Mouse (Mus musculus) limb, embryonic 11.5 days (tissue): ENCODE data around the gene Errfi1. TPM values are rescaled to one million over a fixed set of nuclear protein-coding genes. Genes with fewer than 3 reads are reported as not detected.

Experiments
- ATAC-seq: fragments of 200-750 bp; cut with Nextera tagmentation; 2 replicates; pipeline ENCODE4 v1.8.0; 2017; ENCODE audit warnings: low read depth; ENCODE audit not compliant: insufficient number of reproducible peaks, low FRiP score, low TSS enrichment
- DNase-seq: peaks from one replicate; pipeline ENCODE4 v3.0.0-alpha.2; 2015; ENCODE audit warnings: low spot score
- H3K27ac ChIP-seq: fragments of 300-500 bp; sonication (generic); replicated peaks from 2 replicates; pipeline ENCODE4 v1.5.1; 2014; ENCODE audit warnings: low read depth, mild to moderate bottlenecking, low read length
- H3K27me3 ChIP-seq: fragments of 300-500 bp; sonication (generic); 2 replicates; pipeline ENCODE4 v1.6.1; 2014; ENCODE audit warnings: mild to moderate bottlenecking, low read length, mixed read lengths; ENCODE audit not compliant: control insufficient read depth, insufficient read depth
- H3K36me3 ChIP-seq: fragments of 300-500 bp; sonication (generic); 2 replicates; pipeline ENCODE4 v1.6.1; 2014; ENCODE audit warnings: mild to moderate bottlenecking, low read length, moderate library complexity, mixed read lengths; ENCODE audit not compliant: control insufficient read depth, insufficient read depth
- H3K4me1 ChIP-seq: fragments of 300-500 bp; sonication (generic); 2 replicates; pipeline ENCODE4 v1.6.1; 2014; ENCODE audit warnings: low read length, mixed read lengths; ENCODE audit not compliant: control insufficient read depth, insufficient read depth
- H3K4me2 ChIP-seq: fragments of 300-500 bp; sonication (generic); 2 replicates; pipeline ENCODE4 v1.6.1; 2014; ENCODE audit warnings: low read depth, mild to moderate bottlenecking, moderate library complexity; ENCODE audit not compliant: severe bottlenecking
- H3K4me3 ChIP-seq: fragments of 300-500 bp; sonication (generic); 2 replicates; pipeline ENCODE4 v1.5.1; 2014; ENCODE audit warnings: low read depth, low read length
- H3K9ac ChIP-seq: fragments of 300-500 bp; sonication (generic); 2 replicates; pipeline ENCODE4 v1.6.1; 2014; ENCODE audit warnings: mild to moderate bottlenecking, low read length
- H3K9me3 ChIP-seq: fragments of 300-500 bp; sonication (generic); 2 replicates; pipeline ENCODE4 v1.6.1; 2016; ENCODE audit warnings: low read length; ENCODE audit not compliant: control insufficient read depth
- WGBS: fragments of 180-500 bp; shearing (Covaris S2); extraction: QIAGEN DNeasy Blood & Tissue Kit; methylation state at CpG from one replicate; pipeline ENCODE4 v1.1.7; 2014; 5-methylcytosine and 5-hydroxymethylcytosine counted together
- polyA plus RNA-seq: library from polyadenylated mRNA; unstranded; fragments of >200 nt; fragmentation: Nextera tagmentation; extraction: Ambion mirVana; gene quantifications from 2 replicates; pipeline ENCODE4 v1.2.1, GENCODE M21; 2014

Errfi1 gene
- polyA plus RNA-seq, 1 experiment from 2014 or later: 34.7 TPM

DNA sequence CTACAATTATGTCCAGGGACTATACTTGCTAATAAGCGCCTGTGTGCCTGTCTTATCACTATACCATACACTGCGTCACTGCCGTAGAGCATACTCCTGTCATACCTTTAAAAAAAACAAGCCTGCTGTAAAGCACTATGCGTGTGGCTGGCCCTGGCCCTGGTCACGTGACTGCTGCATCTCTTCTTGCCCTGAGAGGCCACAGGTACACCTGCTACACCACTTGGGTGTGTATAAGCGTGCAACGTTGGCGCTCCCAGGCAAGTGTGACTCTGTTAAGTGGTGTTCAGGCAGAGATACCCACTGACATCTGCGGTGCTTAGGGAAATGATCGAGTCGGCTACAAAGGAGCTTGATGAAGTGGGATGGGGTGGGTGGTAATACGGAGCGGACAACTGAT, 17.5 kb upstream of the Errfi1 start:
- Histone ChIP-seq H3K4me3 (no peak overlapping the region), H3K4me1 (no peaks in the 10 kb centered on the region), H3K9me3 (no peaks in the 10 kb centered on the region), H3K4me2 (no peak overlapping the region), H3K27ac (no peak overlapping the region), H3K36me3 (no peaks in the 10 kb centered on the region), H3K9ac (no peak overlapping the region), H3K27me3 (no peaks in the 10 kb centered on the region)
- DNase-seq: no peak
- WGBS: 90% methylated on average over 13 of the region's 13 CpGs
- ATAC-seq: no peak

DNA sequence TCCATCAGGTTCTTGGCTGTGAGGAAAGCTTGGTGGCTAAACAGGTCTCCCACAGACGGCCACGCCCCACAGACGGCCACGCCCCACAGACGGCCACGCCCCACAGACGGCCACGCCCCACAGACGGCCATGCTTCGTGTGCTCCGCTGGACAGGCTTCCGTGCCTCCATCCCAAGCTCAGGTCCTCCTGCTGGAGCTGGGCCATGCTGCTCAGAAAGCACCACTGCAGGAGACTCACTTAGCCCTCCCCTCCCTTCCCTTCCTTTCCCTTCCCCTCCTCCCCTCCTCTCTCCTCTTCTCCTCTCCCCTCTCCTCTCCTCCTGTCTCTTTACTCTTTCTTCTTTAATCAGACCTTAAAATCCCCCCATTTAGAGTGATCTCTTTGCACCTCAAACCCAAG, 16.8 kb upstream of the Errfi1 start:
- no peak for DNase-seq

DNA sequence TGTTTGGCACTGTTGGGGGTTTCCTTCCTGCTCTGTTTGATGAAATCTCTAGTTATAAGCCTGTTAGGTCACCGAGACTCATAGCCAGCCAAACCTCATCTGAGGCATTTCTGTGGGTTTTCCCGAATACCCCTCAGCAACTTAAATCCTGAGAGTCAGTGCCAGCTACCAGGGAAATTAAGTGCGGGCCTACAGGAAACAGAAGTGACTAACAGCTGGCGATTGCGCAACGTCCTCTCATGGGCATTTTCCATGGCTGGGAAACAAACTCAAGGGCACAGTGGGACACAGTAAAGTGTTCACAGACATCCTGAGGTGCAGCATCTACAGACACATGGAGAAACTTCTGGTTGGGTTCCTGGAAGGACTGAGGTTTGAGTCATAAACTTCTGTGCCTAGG, 16.3 kb upstream of the Errfi1 start:
- no peaks in the 10 kb centered on the region for H3K36me3 ChIP-seq
- WGBS: 88% methylated on average over 6 of the region's 6 CpGs
- H3K9me3 ChIP-seq: no peaks in the 10 kb centered on the region
- ATAC-seq: no peak
- no peak overlapping the region for H3K4me2 ChIP-seq
- H3K9ac ChIP-seq: no peak overlapping the region
- H3K4me3 ChIP-seq: no peak overlapping the region
- no peaks in the 10 kb centered on the region for H3K4me1 ChIP-seq
- H3K27me3 ChIP-seq: no peaks in the 10 kb centered on the region
- no peak for DNase-seq
- H3K27ac ChIP-seq: no peak overlapping the region

More for the DNA sequence above, 16.8 kb upstream of the Errfi1 start:
- no peaks in the 10 kb centered on the region for H3K27me3 ChIP-seq
- no peak overlapping the region for H3K27ac ChIP-seq
- 94% methylated on average over 12 of the region's 12 CpGs for WGBS
- no peak for ATAC-seq
- no peaks in the 10 kb centered on the region for H3K4me1 ChIP-seq
- no peaks in the 10 kb centered on the region for H3K36me3 ChIP-seq
- no peak overlapping the region for H3K4me3 ChIP-seq
- no peaks in the 10 kb centered on the region for H3K9me3 ChIP-seq
- no peak overlapping the region for H3K4me2 ChIP-seq
- no peak overlapping the region for H3K9ac ChIP-seq

DNA sequence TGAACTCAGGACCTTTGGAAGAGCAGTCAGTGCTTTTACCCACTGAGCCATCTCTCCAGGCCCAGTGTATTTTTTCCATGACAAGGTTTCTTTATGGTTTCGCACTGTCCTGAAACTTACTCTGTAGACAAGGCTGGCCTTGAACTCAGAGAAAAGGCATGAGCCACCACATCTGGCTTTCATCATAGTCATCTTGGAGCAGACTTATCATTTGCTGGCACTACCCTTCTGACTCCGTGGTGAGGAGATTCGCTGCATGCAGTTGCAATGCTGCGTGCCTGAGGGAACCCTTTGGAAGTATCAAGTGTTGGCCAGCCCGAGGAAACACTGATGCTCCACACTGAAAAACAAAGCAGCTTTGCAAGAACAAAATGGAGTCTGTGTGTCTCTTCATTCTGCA, 11.7 kb upstream of the Errfi1 start:
- H3K4me1 ChIP-seq: no peaks in the 10 kb centered on the region
- ATAC-seq: no peak
- no peaks in the 10 kb centered on the region for H3K9me3 ChIP-seq
- no peak overlapping the region for H3K9ac ChIP-seq
- no peak overlapping the region for H3K27ac ChIP-seq
- H3K4me3 ChIP-seq: no peak overlapping the region
- H3K4me2 ChIP-seq: no peak overlapping the region
- no peaks in the 10 kb centered on the region for H3K36me3 ChIP-seq
- 80% methylated on average over 5 of the region's 5 CpGs for WGBS
- no peaks in the 10 kb centered on the region for H3K27me3 ChIP-seq
- DNase-seq: no peak

DNA sequence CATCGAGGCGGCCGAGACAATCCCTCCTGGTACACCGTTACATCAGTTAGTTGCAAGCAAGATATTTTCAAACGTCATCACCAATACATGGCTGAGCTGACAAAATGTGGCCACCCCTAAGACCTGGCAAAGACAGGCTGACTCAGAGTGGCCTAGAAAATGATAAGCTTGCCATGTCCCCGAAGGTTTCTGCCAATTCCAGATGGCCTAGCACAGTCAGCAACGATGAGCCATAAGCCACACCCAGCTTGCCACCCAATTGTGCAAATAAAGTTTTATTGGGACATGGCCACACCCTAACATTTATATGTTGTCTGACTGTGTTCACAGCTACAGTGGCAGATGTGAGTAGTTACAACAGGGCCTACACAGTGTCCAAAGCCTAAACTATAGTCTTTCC, 10.5 kb upstream of the Errfi1 start:
- ATAC-seq (no peak), DNase-seq (no peak)
- WGBS: 86% methylated on average over 7 of the region's 7 CpGs
- Histone ChIP-seq H3K4me3 (no peak overlapping the region), H3K9ac (no peak overlapping the region), H3K27ac (no peak overlapping the region), H3K4me2 (no peak overlapping the region), H3K36me3 (no peaks in the 10 kb centered on the region), H3K4me1 (no peaks in the 10 kb centered on the region), H3K27me3 (no peaks in the 10 kb centered on the region), H3K9me3 (no peaks in the 10 kb centered on the region)

DNA sequence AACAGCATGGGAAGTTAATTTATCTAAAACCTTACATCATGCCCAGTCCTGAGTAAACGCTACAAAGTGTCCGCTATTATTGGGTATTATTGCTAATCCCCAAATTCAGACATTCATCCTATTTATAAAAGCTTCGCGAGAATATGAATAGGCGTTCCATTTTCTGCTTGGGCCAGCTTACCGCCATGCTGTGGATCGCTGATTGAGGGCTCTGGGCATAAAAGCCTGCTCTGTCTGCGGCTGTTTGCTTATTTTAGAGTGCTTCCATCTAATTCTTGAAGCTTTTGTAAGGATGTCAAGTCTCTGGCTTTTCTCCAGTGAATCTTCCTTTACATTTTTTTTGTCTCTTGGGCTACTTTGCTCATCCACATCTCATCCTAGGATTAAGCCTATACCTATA, 7.4 kb upstream of the Errfi1 start:
- Histone ChIP-seq H3K9me3 (no peaks in the 10 kb centered on the region), H3K9ac (no peak overlapping the region), H3K36me3 (no peaks in the 10 kb centered on the region), H3K27me3 (no peaks in the 10 kb centered on the region), H3K4me2 (no peak overlapping the region), H3K4me1 (no peaks in the 10 kb centered on the region), H3K4me3 (no peak overlapping the region), H3K27ac (no peak overlapping the region)
- 91% methylated on average over 8 of the region's 8 CpGs for WGBS
- ATAC-seq (no peak), DNase-seq (no peak)

DNA sequence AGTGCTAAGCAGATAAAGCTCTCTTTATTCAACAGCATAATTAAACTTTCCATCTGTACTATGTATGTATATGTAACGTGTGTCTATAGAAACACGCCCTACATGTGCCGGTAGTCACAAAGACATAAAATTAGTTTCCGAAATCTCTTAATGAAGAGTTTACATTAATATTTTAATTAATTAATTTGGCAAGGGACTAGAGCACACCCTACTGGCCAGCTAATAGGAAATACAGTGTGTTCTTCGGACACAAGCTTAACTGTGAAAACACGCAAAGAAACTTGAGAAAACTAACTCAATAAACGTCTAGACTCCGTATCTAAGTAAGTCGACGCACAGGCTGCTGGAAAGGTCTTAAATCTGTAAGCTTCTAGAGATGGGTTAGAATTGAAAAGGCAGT, 3.8 kb upstream of the Errfi1 start:
- Histone ChIP-seq H3K27ac (no peak overlapping the region), H3K9me3 (no peaks in the 10 kb centered on the region), H3K4me3 (no peak overlapping the region), H3K36me3 (no peaks in the 10 kb centered on the region), H3K9ac (no peak overlapping the region), H3K27me3 (no peaks in the 10 kb centered on the region), H3K4me1 (peaks cover 7% of the 10 kb centered on the region), H3K4me2 (no peak overlapping the region)
- WGBS: 72% methylated on average over 10 of the region's 10 CpGs
- ATAC-seq (no peak), DNase-seq (no peak)

DNA sequence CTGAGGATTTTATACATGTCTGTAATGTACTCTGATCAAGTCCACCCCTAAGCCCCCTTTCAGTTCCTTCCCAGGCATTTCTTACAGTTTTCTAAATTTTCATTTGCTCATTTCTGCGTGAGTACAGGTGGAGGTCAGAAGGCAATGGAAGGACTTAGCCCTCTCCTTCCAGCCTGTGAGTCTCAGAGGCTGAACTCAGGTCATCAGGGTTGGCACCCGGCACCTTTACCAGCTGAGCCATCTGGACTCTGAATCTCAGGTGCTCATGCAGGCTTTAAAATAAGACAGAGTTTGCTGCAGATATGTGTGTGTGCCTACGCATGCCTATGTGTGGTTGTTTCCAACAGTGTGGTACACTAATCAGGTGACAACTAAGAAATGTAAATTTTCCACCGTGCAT, 2.8 kb upstream of the Errfi1 start:
- DNase-seq: no peak
- H3K27me3 ChIP-seq: no peaks in the 10 kb centered on the region

DNA sequence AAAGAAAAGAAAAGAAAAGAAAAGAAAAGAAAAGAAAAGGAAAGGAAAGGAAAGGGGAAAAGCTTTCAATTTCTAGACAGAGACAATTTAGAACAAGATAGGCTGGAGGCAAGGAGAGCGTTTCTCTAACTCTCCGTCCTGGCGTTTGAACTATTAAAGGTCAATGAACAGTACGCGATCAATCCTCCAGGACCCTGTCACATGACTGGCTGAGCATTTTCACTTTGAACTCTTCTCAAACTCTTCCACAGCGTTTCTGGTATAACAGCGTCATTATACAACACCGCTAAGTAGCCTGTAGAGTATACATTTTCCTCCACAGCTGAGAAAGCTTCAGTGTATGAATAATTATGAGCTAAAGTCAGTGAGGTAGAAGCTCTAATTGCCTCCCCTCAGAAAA, 1.7 kb upstream of the Errfi1 start:
- WGBS: 71% methylated on average over 8 of the region's 8 CpGs
- no peak overlapping the region for H3K4me2 ChIP-seq
- ATAC-seq: no peak

More for the DNA sequence above, 2.8 kb upstream of the Errfi1 start:
- Histone ChIP-seq H3K4me3 (no peak overlapping the region), H3K9ac (no peak overlapping the region), H3K4me1 (peaks cover 7% of the 10 kb centered on the region), H3K27ac (no peak overlapping the region), H3K36me3 (no peaks in the 10 kb centered on the region), H3K4me2 (no peak overlapping the region), H3K9me3 (no peaks in the 10 kb centered on the region)
- ATAC-seq: no peak
- 89% methylated on average over 4 of the region's 4 CpGs for WGBS

More for the DNA sequence above, 1.7 kb upstream of the Errfi1 start:
- Histone ChIP-seq H3K9me3 (no peaks in the 10 kb centered on the region), H3K4me1 (peaks cover 9% of the 10 kb centered on the region), H3K27me3 (no peaks in the 10 kb centered on the region), H3K4me3 (no peak overlapping the region), H3K36me3 (no peaks in the 10 kb centered on the region), H3K27ac (no peak overlapping the region), H3K9ac (no peak overlapping the region)
- DNase-seq: no peak
